Mouse (Mus musculus): ENCODE data around the gene Zfp524. TPM values are rescaled to one million over a fixed set of nuclear protein-coding genes. Genes with fewer than 3 reads are reported as not detected.

The Zfp524 gene
- polyA plus RNA-seq, 1 experiment from 2014 or later = 9.5 TPM

DNA sequence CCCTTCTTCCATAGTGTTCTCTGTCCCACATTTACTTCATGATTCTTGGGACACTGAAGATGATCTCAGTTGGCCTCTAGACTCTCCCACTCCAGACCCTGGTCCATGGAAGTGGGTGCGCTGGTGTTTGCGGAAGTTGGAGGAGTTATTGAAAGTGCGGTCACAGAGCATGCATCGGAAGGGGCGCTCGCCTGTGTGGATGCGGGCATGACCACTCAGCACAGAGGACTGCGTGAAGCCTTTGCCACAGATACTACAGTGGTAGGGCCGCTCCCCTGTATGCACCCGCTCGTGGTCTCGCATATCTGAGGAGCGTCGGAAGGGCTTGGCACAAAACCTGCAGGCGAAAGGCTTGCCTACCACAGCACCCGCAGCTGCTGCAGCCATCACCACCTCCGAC lies 21.4 kb downstream of the Zfp524 start:
- Histone ChIP-seq H3K9me3 (ENCODE audit: control insufficient read depth, low read length) (peaks cover 15% of the 10 kb centered on the region), H3K4me1 (replicated peaks; ENCODE audit: control insufficient read depth, insufficient read depth, low read length) (no peaks in the 10 kb centered on the region), H3K27ac (ENCODE audit: low read depth, low read length) (no peak overlapping the region), H3K27me3 (ENCODE audit: control insufficient read depth, insufficient read depth, low read length) (no peaks in the 10 kb centered on the region), H3K9ac (ENCODE audit: low read length) (no peak overlapping the region), H3K4me3 (ENCODE audit: low read depth, low read length) (no peak overlapping the region), H3K36me3 (ENCODE audit: control insufficient read depth, insufficient read depth, low read length) (peaks cover 27% of the 10 kb centered on the region), H3K4me2 (ENCODE audit: low read depth, low read length, severe bottlenecking) (no peak overlapping the region)
- 93% methylated on average over 17 of the region's 17 CpGs for WGBS
- no peak for ATAC-seq (replicated peaks; ENCODE audit: low FRiP score)
- no peak for DNase-seq (ENCODE audit: low spot score)

DNA sequence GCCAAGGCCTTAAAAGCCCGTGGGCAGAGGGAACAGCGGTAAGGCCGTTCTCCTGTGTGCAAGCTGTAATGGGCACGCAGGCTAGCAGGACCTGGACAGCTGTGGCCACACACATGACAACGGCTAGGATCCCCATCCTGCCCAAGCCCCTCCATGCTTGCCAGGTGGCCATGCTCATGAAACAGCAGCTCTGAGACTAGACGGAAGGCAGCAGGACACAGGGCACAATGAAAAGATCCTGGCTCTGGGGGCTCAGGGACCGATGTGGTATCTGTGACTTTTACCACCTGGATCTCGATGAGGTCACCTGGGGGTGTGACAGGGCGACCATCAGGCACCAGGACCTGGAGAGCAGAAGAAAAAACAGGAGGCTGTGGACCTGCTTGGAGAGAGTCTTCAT lies 21.9 kb downstream of the Zfp524 start:
- H3K4me1 ChIP-seq (replicated peaks; ENCODE audit: control insufficient read depth, insufficient read depth, low read length) = no peaks in the 10 kb centered on the region
- no peak overlapping the region for H3K27ac ChIP-seq (ENCODE audit: low read depth, low read length)
- no peak for DNase-seq (ENCODE audit: low spot score)
- peaks cover 22% of the 10 kb centered on the region for H3K36me3 ChIP-seq (ENCODE audit: control insufficient read depth, insufficient read depth, low read length)
- WGBS = 91% methylated on average over 9 of the region's 9 CpGs
- no peak overlapping the region for H3K4me2 ChIP-seq (ENCODE audit: low read depth, low read length, severe bottlenecking)
- no peak overlapping the region for H3K4me3 ChIP-seq (ENCODE audit: low read depth, low read length)
- H3K27me3 ChIP-seq (ENCODE audit: control insufficient read depth, insufficient read depth, low read length) = no peaks in the 10 kb centered on the region
- no peak for ATAC-seq (replicated peaks; ENCODE audit: low FRiP score)
- no peak overlapping the region for H3K9ac ChIP-seq (ENCODE audit: low read length)
- H3K9me3 ChIP-seq (ENCODE audit: control insufficient read depth, low read length) = peaks cover 9% of the 10 kb centered on the region

DNA sequence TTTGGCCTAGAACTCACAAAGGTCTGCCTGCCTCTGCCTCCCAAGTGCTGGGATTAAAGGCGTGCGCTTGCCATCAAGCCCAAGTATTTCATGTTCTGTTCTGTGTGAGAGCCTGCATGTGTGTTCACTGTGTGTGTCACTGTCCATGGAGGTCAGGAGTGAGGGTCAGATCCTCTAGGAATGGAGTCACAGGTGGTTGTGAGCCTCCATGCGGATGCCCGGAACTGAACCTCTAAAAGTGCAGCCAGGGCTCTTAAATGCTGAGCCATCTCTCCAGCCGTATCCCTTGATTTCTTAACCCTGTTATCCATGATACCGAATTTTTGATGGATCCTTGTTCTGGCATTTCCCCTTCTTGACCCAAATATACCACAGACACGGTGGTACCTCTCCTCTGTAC lies 22.8 kb downstream of the Zfp524 start:
- Histone ChIP-seq H3K36me3 (ENCODE audit: control insufficient read depth, insufficient read depth, low read length) (peaks cover 13% of the 10 kb centered on the region), H3K4me3 (ENCODE audit: low read depth, low read length) (no peak overlapping the region), H3K27ac (ENCODE audit: low read depth, low read length) (no peak overlapping the region), H3K27me3 (ENCODE audit: control insufficient read depth, insufficient read depth, low read length) (no peaks in the 10 kb centered on the region), H3K4me2 (ENCODE audit: low read depth, low read length, severe bottlenecking) (no peak overlapping the region), H3K4me1 (replicated peaks; ENCODE audit: control insufficient read depth, insufficient read depth, low read length) (no peaks in the 10 kb centered on the region), H3K9ac (ENCODE audit: low read length) (no peak overlapping the region), H3K9me3 (ENCODE audit: control insufficient read depth, low read length) (peaks cover under 1% of the 10 kb centered on the region; the same call in 1 of the 2 replicates)
- DNase-seq (ENCODE audit: low spot score) = no peak
- ATAC-seq (replicated peaks; ENCODE audit: low FRiP score) = no peak
- 94% methylated on average over 7 of the region's 7 CpGs for WGBS

DNA sequence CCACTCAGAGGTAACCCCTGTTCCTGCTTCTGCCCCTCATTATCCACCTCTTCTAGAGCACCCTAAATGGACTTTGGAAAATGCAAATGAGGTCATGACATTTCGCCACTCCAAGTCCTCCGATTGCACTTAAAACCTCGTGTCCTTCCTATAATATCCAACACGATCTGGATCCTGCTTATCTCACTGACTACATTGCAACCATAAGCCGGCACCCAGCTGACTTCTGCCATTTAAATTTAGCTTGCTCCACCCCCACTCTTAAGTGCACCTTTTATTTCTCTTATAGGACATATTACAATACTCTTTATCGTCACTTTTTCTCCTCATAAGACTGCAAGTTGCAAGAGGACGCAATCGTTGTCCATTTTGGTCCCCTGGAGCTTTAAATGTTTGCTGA lies 23.3 kb downstream of the Zfp524 start:
- WGBS = 88% methylated on average over 8 of the region's 8 CpGs

DNA sequence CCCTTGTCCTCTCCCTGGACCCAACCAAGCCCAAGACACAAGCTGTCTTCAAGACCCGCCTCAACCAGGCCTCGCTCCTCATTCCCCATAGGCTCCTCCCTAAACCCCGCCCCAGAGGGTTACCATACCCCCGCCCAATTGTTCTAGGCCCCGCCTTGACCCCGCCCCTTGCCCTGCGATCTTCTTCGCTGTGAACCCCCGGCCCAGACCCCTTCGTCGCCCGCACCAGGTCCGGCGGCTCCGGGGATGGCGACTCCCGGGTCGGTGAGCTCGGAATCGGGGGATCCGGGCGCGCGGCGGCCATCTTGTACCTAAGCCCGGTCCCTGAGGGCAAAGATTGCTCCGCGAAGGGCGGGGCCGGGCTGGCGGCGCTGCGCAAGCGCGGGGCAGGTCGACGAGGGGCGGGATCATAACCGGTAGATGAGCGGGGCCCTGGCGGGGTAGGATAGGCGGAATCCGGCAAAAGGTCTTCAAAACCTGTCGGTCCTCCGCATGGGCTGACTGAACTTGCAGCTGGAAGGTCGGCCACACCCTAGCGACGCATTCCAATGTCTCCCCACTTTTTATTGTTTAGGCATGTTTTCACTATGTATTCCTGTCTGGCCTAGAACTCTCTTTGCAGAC lies 24.0 kb downstream of the Zfp524 start, which contains the start of gene Zfp784:
TSS of gene Zfp784 (minus strand) at position 338 of the 624 bp plus-strand sequence.
- H3K4me3 ChIP-seq (ENCODE audit: low read depth, low read length) = peak within 1 kb of the TSS; percentile 64
- under 1% methylated on average over 48 of the region's 48 CpGs for WGBS
- DNase-seq (ENCODE audit: low spot score) = peak; percentile 95
- H3K4me1 ChIP-seq (replicated peaks; ENCODE audit: control insufficient read depth, insufficient read depth, low read length) = no peaks in the 10 kb centered on the region
- H3K27me3 ChIP-seq (ENCODE audit: control insufficient read depth, insufficient read depth, low read length) = no peaks in the 10 kb centered on the region
- peak within 1 kb of the TSS; percentile 49 for H3K4me2 ChIP-seq (ENCODE audit: low read depth, low read length, severe bottlenecking)
- H3K9me3 ChIP-seq (ENCODE audit: control insufficient read depth, low read length) = no peaks in the 10 kb centered on the region
- H3K27ac ChIP-seq (ENCODE audit: low read depth, low read length) = peak within 1 kb of the TSS; percentile 93
- ATAC-seq (replicated peaks; ENCODE audit: low FRiP score) = peak; percentile 96
- peaks cover 2% of the 10 kb centered on the region; the same call in 1 of the 2 replicates for H3K36me3 ChIP-seq (ENCODE audit: control insufficient read depth, insufficient read depth, low read length)
- H3K9ac ChIP-seq (ENCODE audit: low read length) = peak within 1 kb of the TSS; percentile 75

More for the DNA sequence above, 23.3 kb downstream of the Zfp524 start:
- Histone ChIP-seq H3K27ac (ENCODE audit: low read depth, low read length) (no peak overlapping the region), H3K9me3 (ENCODE audit: control insufficient read depth, low read length) (no peaks in the 10 kb centered on the region), H3K9ac (ENCODE audit: low read length) (no peak overlapping the region), H3K4me1 (replicated peaks; ENCODE audit: control insufficient read depth, insufficient read depth, low read length) (no peaks in the 10 kb centered on the region), H3K27me3 (ENCODE audit: control insufficient read depth, insufficient read depth, low read length) (no peaks in the 10 kb centered on the region), H3K4me2 (ENCODE audit: low read depth, low read length, severe bottlenecking) (peak overlapping the region; percentile 49; the same call in 1 of the 2 replicates), H3K36me3 (ENCODE audit: control insufficient read depth, insufficient read depth, low read length) (peaks cover 8% of the 10 kb centered on the region; the same call in 1 of the 2 replicates), H3K4me3 (ENCODE audit: low read depth, low read length) (no peak overlapping the region)
- no peak for DNase-seq (ENCODE audit: low spot score)
- ATAC-seq (replicated peaks; ENCODE audit: low FRiP score) = no peak

DNA sequence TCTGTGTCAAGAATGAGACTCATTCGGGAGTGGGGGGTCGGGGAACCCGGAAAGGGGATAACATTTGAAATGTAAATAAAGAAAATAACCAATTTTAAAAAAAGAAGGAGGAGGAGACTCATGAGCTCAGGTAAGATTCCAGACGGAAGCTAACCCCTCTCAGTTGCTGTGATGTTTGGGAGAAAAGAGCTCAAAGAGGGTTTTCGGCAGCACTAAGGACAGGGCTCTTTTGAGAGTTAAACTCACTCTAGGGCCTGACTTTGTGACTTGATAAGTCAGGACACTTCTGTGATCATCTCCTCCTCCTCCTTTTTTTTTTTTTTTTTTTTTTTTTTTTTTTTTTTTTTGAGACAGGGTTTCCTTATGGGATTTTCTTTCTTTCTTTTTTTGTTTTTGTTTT lies 24.7 kb downstream of the Zfp524 start:
- DNase-seq (ENCODE audit: low spot score) = no peak
- H3K27me3 ChIP-seq (ENCODE audit: control insufficient read depth, insufficient read depth, low read length) = no peaks in the 10 kb centered on the region
- peak overlapping the region; percentile 64 for H3K4me3 ChIP-seq (ENCODE audit: low read depth, low read length)
- H3K4me2 ChIP-seq (ENCODE audit: low read depth, low read length, severe bottlenecking) = peak overlapping the region; percentile 49
- H3K9ac ChIP-seq (ENCODE audit: low read length) = peak overlapping the region; percentile 75
- ATAC-seq (replicated peaks; ENCODE audit: low FRiP score) = no peak
- WGBS = 39% methylated on average over 5 of the region's 5 CpGs
- no peaks in the 10 kb centered on the region for H3K9me3 ChIP-seq (ENCODE audit: control insufficient read depth, low read length)
- H3K36me3 ChIP-seq (ENCODE audit: control insufficient read depth, insufficient read depth, low read length) = peaks cover 2% of the 10 kb centered on the region; the same call in 1 of the 2 replicates
- no peaks in the 10 kb centered on the region for H3K4me1 ChIP-seq (replicated peaks; ENCODE audit: control insufficient read depth, insufficient read depth, low read length)
- peak overlapping the region; percentile 93; the same call in 1 of the 2 replicates for H3K27ac ChIP-seq (ENCODE audit: low read depth, low read length)

DNA sequence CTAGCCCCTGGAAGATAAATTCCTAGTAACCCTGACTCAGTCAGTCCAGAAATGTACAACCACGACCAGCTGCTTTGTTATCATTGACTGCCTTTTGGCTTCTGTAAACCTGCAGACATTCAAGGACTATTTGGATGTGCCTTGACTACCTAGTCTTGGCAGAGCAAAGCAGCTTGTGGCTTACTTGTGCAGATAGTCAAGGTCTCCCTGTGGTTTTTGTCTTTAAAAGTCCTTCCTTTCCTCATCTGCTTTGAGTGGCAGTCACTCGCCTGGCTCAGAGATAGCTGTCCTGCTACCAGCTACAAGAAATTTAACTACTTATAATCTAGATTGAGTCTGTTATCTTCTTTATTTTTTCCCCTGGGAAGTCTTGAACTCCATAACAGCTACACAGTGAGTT lies 30.8 kb downstream of the Zfp524 start:
- H3K4me2 ChIP-seq (ENCODE audit: low read depth, low read length, severe bottlenecking) = no peak overlapping the region
- no peak for DNase-seq (ENCODE audit: low spot score)
- no peak for ATAC-seq (replicated peaks; ENCODE audit: low FRiP score)

DNA sequence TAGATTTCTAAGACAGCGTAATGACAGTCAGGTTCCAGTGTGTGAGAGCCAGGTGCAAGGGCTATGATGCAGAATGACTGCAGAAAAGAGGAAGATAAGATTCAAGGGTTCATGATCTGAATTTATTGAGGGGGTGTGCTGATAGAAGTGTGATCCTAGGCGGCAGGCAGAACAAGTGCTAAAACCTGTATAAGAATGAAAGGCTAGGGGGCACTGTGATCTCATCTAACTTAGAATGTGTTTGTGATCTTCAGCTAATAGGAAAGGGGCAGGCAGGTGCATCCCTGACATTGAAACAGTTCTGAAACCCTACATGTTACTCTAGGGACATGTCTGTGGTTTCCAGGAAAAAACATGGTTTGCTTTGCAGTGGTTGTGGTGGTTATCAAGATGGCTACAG lies 31.9 kb downstream of the Zfp524 start:
- Histone ChIP-seq H3K9ac (ENCODE audit: low read length) (no peak overlapping the region), H3K4me1 (replicated peaks; ENCODE audit: control insufficient read depth, insufficient read depth, low read length) (no peaks in the 10 kb centered on the region), H3K4me3 (ENCODE audit: low read depth, low read length) (no peak overlapping the region), H3K27ac (ENCODE audit: low read depth, low read length) (no peak overlapping the region), H3K36me3 (ENCODE audit: control insufficient read depth, insufficient read depth, low read length) (no peaks in the 10 kb centered on the region), H3K27me3 (ENCODE audit: control insufficient read depth, insufficient read depth, low read length) (no peaks in the 10 kb centered on the region), H3K9me3 (ENCODE audit: control insufficient read depth, low read length) (no peaks in the 10 kb centered on the region), H3K4me2 (ENCODE audit: low read depth, low read length, severe bottlenecking) (no peak overlapping the region)
- no peak for DNase-seq (ENCODE audit: low spot score)
- ATAC-seq (replicated peaks; ENCODE audit: low FRiP score) = no peak
- WGBS = 72% methylated on average over 2 of the region's 2 CpGs

More for the DNA sequence above, 30.8 kb downstream of the Zfp524 start:
- H3K27me3 ChIP-seq (ENCODE audit: control insufficient read depth, insufficient read depth, low read length) = no peaks in the 10 kb centered on the region
- no peak overlapping the region for H3K9ac ChIP-seq (ENCODE audit: low read length)
- no peak overlapping the region for H3K4me3 ChIP-seq (ENCODE audit: low read depth, low read length)
- H3K27ac ChIP-seq (ENCODE audit: low read depth, low read length) = no peak overlapping the region
- no peaks in the 10 kb centered on the region for H3K9me3 ChIP-seq (ENCODE audit: control insufficient read depth, low read length)
- WGBS = 77% methylated on average over 2 of the region's 2 CpGs
- no peaks in the 10 kb centered on the region for H3K4me1 ChIP-seq (replicated peaks; ENCODE audit: control insufficient read depth, insufficient read depth, low read length)
- H3K36me3 ChIP-seq (ENCODE audit: control insufficient read depth, insufficient read depth, low read length) = no peaks in the 10 kb centered on the region

DNA sequence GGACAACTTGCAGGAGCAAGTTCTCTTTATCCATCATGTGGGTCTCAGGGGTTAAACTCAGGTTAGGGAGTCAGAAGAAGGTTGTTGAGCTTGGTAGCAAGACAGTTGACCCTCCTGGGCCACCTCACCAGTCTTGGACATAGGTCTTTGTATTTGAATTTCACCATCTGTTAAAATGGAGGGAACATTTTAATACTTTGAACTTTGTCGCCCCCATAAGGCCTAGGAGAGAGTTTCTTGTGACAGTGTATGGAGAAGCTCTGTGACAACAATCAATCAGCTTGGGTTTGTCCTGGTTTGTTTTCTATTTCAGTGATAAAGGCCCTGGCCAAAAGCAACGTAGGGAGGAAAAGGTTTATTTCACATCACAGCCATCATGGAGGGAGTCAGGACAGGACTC lies 33.1 kb downstream of the Zfp524 start:
- 41% methylated on average over 2 of the region's 2 CpGs for WGBS
- H3K36me3 ChIP-seq (ENCODE audit: control insufficient read depth, insufficient read depth, low read length) = no peaks in the 10 kb centered on the region
- DNase-seq (ENCODE audit: low spot score) (no peak), ATAC-seq (replicated peaks; ENCODE audit: low FRiP score) (no peak)
- H3K27ac ChIP-seq (ENCODE audit: low read depth, low read length) = no peak overlapping the region
- H3K9me3 ChIP-seq (ENCODE audit: control insufficient read depth, low read length) = no peaks in the 10 kb centered on the region
- H3K9ac ChIP-seq (ENCODE audit: low read length) = no peak overlapping the region
- H3K4me3 ChIP-seq (ENCODE audit: low read depth, low read length) = no peak overlapping the region
- H3K4me1 ChIP-seq (replicated peaks; ENCODE audit: control insufficient read depth, insufficient read depth, low read length) = peaks cover 4% of the 10 kb centered on the region
- H3K4me2 ChIP-seq (ENCODE audit: low read depth, low read length, severe bottlenecking) = no peak overlapping the region
- peaks cover 3% of the 10 kb centered on the region; the same call in 1 of the 2 replicates for H3K27me3 ChIP-seq (ENCODE audit: control insufficient read depth, insufficient read depth, low read length)
